Mouse (Mus musculus) heart, adult 8-10 months (tissue): ENCODE data around the gene Gm17509. TPM values are rescaled to one million over a fixed set of nuclear protein-coding genes. Genes with fewer than 3 reads are reported as not detected.
A peak's percentile ranks its signal among the peaks of the same experiment; 100 is the strongest.
"Not testable (repeated sequence)": the region's sequence is repeated elsewhere in the genome, so short reads cannot be mapped to it uniquely, and the experiment has no call there.

ENCODE experiments used
- DNase-seq: peaks from one replicate; pipeline ENCODE4 v3.0.0; 2022; ENCODE audit warnings: low spot score
- total RNA-seq, 4 experiments: library from RNA; stranded (reverse); gene quantifications; 2 replicates each; pipeline ENCODE4 v1.2.4; 2022

Gm17509 gene
- total RNA-seq, 4 experiments from 2014 or later = not detected

GRCm38 (mm10) chr13:117206066-117206465 is 14.8 kb downstream of the Gm17509 start:
- no peak for DNase-seq

GRCm38 (mm10) chr13:117204685-117205084 is 16.2 kb downstream of the Gm17509 start:
- DNase-seq = no peak

- DNase-seq = no peak
Observed at GRCm38 (mm10) chr13:117202755-117203471, 18.0 kb downstream of the Gm17509 start.

GRCm38 (mm10) chr13:117198402-117199083 is 22.3 kb downstream of the Gm17509 start:
- peak; percentile 57 for DNase-seq

GRCm38 (mm10) chr13:117197666-117198065 is 23.2 kb downstream of the Gm17509 start:
- DNase-seq = no peak

GRCm38 (mm10) chr13:117195569-117196495 is 25.0 kb downstream of the Gm17509 start:
- DNase-seq = no peak

GRCm38 (mm10) chr13:117193422-117193983 is 27.4 kb downstream of the Gm17509 start:
- DNase-seq = no peak

- DNase-seq = no peak
Observed at GRCm38 (mm10) chr13:117192161-117192560, 28.7 kb downstream of the Gm17509 start.

GRCm38 (mm10) chr13:117185329-117185728 is 35.5 kb downstream of the Gm17509 start:
- no peak for DNase-seq

GRCm38 (mm10) chr13:117183288-117183687 is 37.6 kb downstream of the Gm17509 start:
- DNase-seq = no peak

GRCm38 (mm10) chr13:117180912-117181311 is 40.0 kb downstream of the Gm17509 start:
- not testable (repeated sequence) for DNase-seq

Other genes starting within 250 kb of the Gm17509 start
- gene Parp8, start 195.5 kb downstream of the Gm17509 start, total RNA-seq = 10 to 100 TPM in 3 of 4 experiments, 1 to 10 TPM in 1; 8.2 to 11.6 (median 11.2) TPM
- gene Emb, start 12.5 kb downstream of the Gm17509 start, total RNA-seq = 10 to 100 TPM in 2 of 4 experiments, 1 to 10 TPM in 2; 9.1 to 13.0 (median 9.7) TPM